ENCODE assay signal across 10 mouse cellular contexts in genomic region chr7:130201020-130201419, GRCm38 (mm10).
"Had no signal": no experiment of that assay in that cellular context is flagged by ENCODE, and none has a peak within 500 bp of the region (broad histone marks: within the 10 kb centered on the region; RNA-seq: fewer than 3 reads in every experiment).

No protein-coding gene starts in this region.

- H3K36me3 ChIP-seq: liver, embryonic 12.5 days; neural tube, embryonic 13.5 days had no signal

- H3K9me3 ChIP-seq: liver, embryonic 12.5 days; midbrain, embryonic 12.5 days; neural tube, embryonic 13.5 days had no signal

- H3K27ac ChIP-seq: liver, embryonic 12.5 days; midbrain, embryonic 12.5 days; neural tube, embryonic 13.5 days had no signal

- H3K4me2 ChIP-seq: liver, embryonic 12.5 days; lung, embryonic 14.5 days; midbrain, embryonic 12.5 days; neural tube, embryonic 13.5 days had no signal

- H3K4me1 ChIP-seq: liver, embryonic 12.5 days had no signal

- H3K27me3 ChIP-seq: liver, embryonic 12.5 days; midbrain, embryonic 12.5 days; neural tube, embryonic 13.5 days had no signal

- DNase-seq: kidney, postnatal 10 days; lung, embryonic 14.5 days; lung, postnatal 14 days; right cerebral cortex, postnatal 14 days; thymus, postnatal 36 days had no signal

- H3K9ac ChIP-seq: liver, embryonic 12.5 days; lung, embryonic 14.5 days; midbrain, embryonic 12.5 days; neural tube, embryonic 13.5 days had no signal

- H3K4me3 ChIP-seq: liver, embryonic 12.5 days; midbrain, embryonic 12.5 days; neural tube, embryonic 13.5 days had no signal

- ATAC-seq: intestine, postnatal 0 days; liver, embryonic 12.5 days; midbrain, embryonic 16.5 days had no signal
